8 mouse cellular contexts compared by ENCODE assay signal in the genomic region with DNA sequence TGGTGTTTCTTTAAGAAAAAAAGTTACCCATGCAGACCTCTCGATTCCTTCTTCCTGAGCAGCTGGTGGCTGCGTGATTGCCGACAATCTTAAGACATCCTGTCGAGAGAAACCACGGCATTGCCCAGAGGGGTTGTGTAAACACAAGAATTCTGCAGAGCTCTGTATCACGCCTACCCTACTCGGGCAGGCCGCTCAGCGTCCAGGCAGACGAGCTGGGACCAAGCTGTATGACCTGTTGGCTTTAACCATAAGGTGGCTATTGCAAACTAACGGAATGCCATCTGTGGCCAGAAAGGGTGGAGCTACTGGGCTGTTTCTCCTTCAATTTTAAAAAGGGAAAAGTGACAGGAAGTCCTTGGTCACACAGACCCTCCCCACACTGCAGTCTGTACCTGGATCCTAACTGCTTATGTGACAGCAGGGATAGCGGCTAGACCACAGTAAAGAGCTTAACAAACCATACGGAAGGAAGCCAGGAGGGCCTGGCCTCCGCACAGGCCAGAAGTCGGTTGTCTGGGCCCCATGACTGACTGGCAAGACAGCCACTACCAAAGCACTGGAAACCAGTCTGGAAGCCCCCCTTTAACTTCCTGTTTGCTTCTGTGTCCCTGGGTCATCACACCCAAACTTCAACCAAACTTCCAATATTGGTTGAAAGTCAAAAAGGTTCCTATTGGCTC. TPM values are rescaled to one million over a fixed set of nuclear protein-coding genes. Genes with fewer than 3 reads are reported as not detected.
DNase-seq lines count a peak whose midpoint lies in the region; ATAC-seq lines count a peak whose summit lies in the region.

No protein-coding gene starts in this region.

- H3K4me2 ChIP-seq in heart, embryonic 14.5 days (ENCODE audit: low read length) = peak overlapping the region; percentile 7; the same call in 1 of the 2 replicates

- H3K9me3 ChIP-seq in heart, embryonic 14.5 days (ENCODE audit: control insufficient read depth, low read length) = no peaks in the 10 kb centered on the region
- H3K9me3 ChIP-seq in megakaryocyte, embryonic 14.5 days = no peaks in the 10 kb centered on the region

- DNase-seq in B cell, adult 2 months = peak; percentile 37 to 39
- DNase-seq in adrenal gland, postnatal 14 days = peak; percentile 43
- peak; percentile 49 to 63 for DNase-seq in kidney, postnatal 4 days
- DNase-seq in testis, postnatal 10 days (ENCODE audit: low spot score) = no peak
- no peak for DNase-seq in cerebellum, adult 9-11 months
- DNase-seq in right cerebral cortex, postnatal 25 days = no peak

- ATAC-seq in heart, embryonic 14.5 days (ENCODE audit: insufficient number of reproducible peaks, insufficient read depth, low FRiP score, low read depth) = no peak; the same call in 1 of the 2 replicates

- no peaks in the 10 kb centered on the region for H3K27me3 ChIP-seq in heart, embryonic 14.5 days (ENCODE audit: control insufficient read depth, insufficient read depth, low read length)
- H3K27me3 ChIP-seq in megakaryocyte, embryonic 14.5 days (replicated peaks) = no peaks in the 10 kb centered on the region

- WGBS in heart, embryonic 14.5 days = 40% methylated on average over 15 of the region's 15 CpGs

- no peak overlapping the region for H3K9ac ChIP-seq in heart, embryonic 14.5 days (ENCODE audit: low read length)

- H3K4me1 ChIP-seq in heart, embryonic 14.5 days (ENCODE audit: control insufficient read depth in 2 of 2, insufficient read depth in 2 of 2, low read length in 2 of 2) = peaks cover 9 to 16% of the 10 kb centered on the region in 2 experiments
- peaks cover 38% of the 10 kb centered on the region for H3K4me1 ChIP-seq in megakaryocyte, embryonic 14.5 days

- no peak overlapping the region for H3K4me3 ChIP-seq in heart, embryonic 14.5 days (ENCODE audit: control insufficient read depth in 1 of 2, insufficient read depth in 1 of 2, low read depth in 1 of 2, low read length in 2 of 2)
- peak overlapping the region; percentile 88 for H3K4me3 ChIP-seq in megakaryocyte, embryonic 14.5 days (replicated peaks)

- peaks cover 18% of the 10 kb centered on the region for H3K36me3 ChIP-seq in heart, embryonic 14.5 days (ENCODE audit: control insufficient read depth, insufficient read depth, low read length)
- peaks cover 80% of the 10 kb centered on the region for H3K36me3 ChIP-seq in megakaryocyte, embryonic 14.5 days (replicated peaks; ENCODE audit: low read length)

- peak overlapping the region; percentile 72 to 73 for H3K27ac ChIP-seq in heart, embryonic 14.5 days (replicated peaks in 1 of 2; ENCODE audit: control insufficient read depth in 1 of 2, insufficient read depth in 1 of 2, low read depth in 2 of 2, low read length in 2 of 2)

RNA-seq across cellular contexts. Expression of a gene that starts 24.8 kb away (rescaled TPM):
- 33.2 and 34.9 TPM in 2 replicates for total RNA-seq in adrenal gland, postnatal 14 days (2021)
- polyA plus RNA-seq in heart, embryonic 14.5 days (2014; fragmentation: Nextera tagmentation; extraction: Ambion mirVana) = 17.9 and 18.9 TPM in 2 replicates
- polyA plus RNA-seq in megakaryocyte, embryonic 14.5 days (2012; ENCODE audit: insufficient read depth, low replicate concordance) = 13.7 TPM in 1 of 2 replicates, not detected in the other

RNA-seq across cellular contexts. Expression of a gene that starts 47.1 kb away (rescaled TPM):
- total RNA-seq in adrenal gland, postnatal 14 days (2021) = 21.3 and 30.5 TPM in 2 replicates
- 11.2 and 12.4 TPM in 2 replicates for polyA plus RNA-seq in heart, embryonic 14.5 days (2014; fragmentation: Nextera tagmentation; extraction: Ambion mirVana)
- 17.9 and 22.8 TPM in 2 replicates for polyA plus RNA-seq in megakaryocyte, embryonic 14.5 days (2012; ENCODE audit: insufficient read depth, low replicate concordance)

Comparison
In these comparisons a context has a peak if more than half of its experiments do, and no peak if none do; other contexts are left out.
1. DNase-seq: peak in B cell, adult 2 months (2 of 2), adrenal gland, postnatal 14 days (single experiment) and kidney, postnatal 4 days (2 of 2); none in testis, postnatal 10 days (single experiment), cerebellum, adult 9-11 months (single experiment) and right cerebral cortex, postnatal 25 days (single experiment).